Mouse (Mus musculus): ENCODE measurements around the gene Syn1.

Gene Syn1

GRCm38 (mm10) chrX:20920844-20921364 lies at the start of gene Syn1:
TSS of gene Syn1 (minus strand) at chrX:20921004.
- peak; percentile 92 for DNase-seq (ENCODE audit: low read depth, low spot score)

- peak; percentile 92 for DNase-seq (ENCODE audit: low read depth, low spot score)
These were observed 40.9 kb upstream of the Syn1 start, which contains the start of gene Uxt for GRCm38 (mm10) chrX:20961477-20962378. TSS of gene Uxt (minus strand) at chrX:20962017.

- peak; percentile 93 for DNase-seq (ENCODE audit: low read depth, low spot score)
These were observed 29.5 kb upstream of the Syn1 start, which contains the start of gene Elk1 for GRCm38 (mm10) chrX:20950191-20950880. TSS of gene Elk1 (minus strand) at chrX:20950608.

- DNase-seq (ENCODE audit: low read depth, low spot score): peak; percentile 34
These were observed 25.3 kb upstream of the Syn1 start for GRCm38 (mm10) chrX:20946055-20946454.

DNA sequence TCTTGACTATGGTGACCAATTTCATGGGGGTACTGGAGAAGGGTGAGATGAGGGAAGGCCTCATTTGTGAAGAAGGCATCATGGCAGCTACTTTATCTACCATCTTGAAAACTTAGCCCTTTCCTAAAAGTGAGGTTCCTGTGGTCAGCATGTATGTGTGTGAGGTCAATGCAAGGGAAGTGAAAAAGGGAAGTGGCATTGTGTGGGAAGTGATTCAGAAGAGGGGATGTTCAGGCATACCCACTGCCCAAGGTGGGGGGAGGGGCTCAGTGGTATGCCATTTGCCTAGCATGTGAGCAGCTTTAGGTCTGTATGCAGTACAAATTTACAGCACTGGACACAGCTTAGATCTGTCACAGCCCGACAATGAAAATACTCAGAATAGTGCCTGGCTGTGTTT lies 11.2 kb upstream of the Syn1 start:
- no peak for DNase-seq (ENCODE audit: low read depth, low spot score)

DNA sequence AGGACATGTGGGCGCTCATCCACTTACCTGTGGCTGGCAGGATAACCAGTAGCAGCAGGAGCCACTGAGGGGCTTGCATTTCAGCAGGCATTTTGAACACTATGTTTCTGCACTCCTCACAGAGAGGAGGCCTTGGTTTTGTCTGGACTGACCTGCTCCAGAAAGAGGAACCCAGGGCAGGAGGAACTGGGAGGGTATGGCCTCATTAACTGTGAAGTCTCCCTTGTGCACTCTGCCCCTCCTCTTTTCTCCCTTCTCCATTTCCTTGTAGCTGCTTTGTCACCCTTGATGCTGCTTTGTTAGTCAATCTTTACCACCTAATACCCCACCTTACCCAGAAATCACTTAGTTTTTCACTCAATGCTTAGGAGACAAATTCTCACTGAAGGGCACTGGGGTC lies 10.6 kb upstream of the Syn1 start, which contains the start of gene Cfp:
Gene Cfp (minus strand): TSS at position 192 of the 400 bp plus-strand sequence.
- DNase-seq (ENCODE audit: low read depth, low spot score): no peak

DNA sequence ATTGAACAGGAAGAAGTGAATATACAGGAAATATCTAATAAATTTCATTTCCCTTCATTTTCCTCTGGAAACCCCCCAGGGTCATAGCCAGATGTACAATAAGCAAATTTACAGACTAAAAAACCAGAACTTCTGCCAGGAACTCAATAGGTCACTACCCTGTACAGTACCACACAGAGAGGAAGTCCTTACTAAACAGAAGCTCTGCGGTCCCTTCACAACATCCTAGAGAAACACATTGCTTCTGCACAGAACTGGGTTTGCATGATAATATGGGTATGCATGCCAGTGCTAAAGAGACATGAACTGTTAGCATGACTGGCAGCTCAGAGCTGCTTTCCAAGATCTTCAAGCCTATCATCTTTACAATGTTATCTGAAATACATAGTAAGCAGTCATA lies 9.1 kb upstream of the Syn1 start:
- DNase-seq (ENCODE audit: low read depth, low spot score): no peak

DNA sequence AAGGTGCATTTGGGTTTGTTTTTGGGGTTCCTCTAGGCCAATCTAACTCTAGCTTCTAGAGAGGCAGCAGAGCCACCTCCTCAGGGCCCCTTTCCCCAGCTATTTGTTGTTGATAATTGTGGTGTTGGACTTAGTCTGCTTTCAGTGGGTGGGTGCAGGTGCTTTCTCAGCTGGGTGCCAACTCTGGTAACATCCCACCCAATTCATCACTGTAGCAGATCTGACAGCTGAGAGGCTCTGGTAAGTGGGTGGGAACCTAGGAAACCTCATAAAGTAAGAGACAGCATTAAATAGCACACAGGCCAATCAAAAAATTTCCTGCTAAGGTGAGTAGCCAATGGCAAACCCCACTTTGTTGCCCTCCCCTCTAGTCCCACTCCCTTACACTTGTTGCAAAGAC lies 4.2 kb upstream of the Syn1 start:
- DNase-seq (ENCODE audit: low read depth, low spot score): no peak

GRCm38 (mm10) chrX:20923506-20923905 lies 2.7 kb upstream of the Syn1 start:
- no peak for DNase-seq (ENCODE audit: low read depth, low spot score)

DNA sequence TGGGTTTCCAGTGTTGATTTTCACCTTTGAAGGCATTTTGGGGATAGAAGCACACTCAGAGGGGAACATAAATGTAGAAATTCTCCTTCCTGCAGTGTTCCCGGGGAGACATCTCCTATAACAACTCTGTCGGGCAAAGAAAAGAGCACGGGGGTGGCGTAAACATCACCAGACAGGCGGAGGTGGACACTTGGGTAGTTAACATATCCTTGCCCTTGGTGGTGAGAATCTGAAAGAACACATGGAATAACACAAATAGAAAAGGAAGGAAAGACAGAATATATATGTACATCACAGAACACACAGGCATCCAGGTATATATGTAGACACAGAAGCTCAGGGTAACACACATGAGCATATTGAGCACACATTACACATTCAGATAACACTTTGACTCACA lies 562 bp upstream of the Syn1 start:
- peak; percentile 0 for DNase-seq (ENCODE audit: low read depth, low spot score)

DNA sequence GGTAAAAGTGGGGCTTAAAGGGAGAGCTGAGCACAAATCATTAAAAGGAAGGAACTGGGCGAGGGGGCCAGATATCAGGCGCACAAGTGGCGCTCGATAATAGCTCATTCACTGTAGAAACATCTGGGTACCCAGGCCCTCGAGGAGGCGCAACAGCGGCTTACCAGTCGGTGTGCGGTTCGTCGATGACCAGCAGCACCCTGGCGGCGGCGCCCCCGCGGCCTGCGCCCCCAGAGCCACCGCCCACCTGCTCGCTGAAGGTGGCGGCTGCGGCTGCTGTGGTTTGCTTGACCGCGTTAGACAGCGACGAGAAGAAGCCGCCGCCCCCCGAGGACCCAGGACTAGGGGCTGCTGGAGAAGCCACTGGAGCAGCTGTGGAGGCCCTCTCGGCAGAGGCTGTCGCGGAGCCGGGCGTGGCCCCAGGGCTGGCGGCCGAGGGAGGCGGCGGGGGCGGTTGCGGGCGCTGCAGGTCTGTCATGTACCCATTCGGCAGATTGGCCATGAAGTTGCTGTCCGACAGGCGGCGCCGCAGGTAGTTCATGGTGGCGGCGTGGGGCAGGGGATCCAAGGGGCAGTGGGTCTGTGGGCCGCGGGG lies 458 bp downstream of the Syn1 start:
- peak; percentile 1 for DNase-seq (ENCODE audit: low read depth, low spot score)

- no peak for DNase-seq (ENCODE audit: low read depth, low spot score)
These were observed 5.7 kb downstream of the Syn1 start for GRCm38 (mm10) chrX:20915075-20915474.

GRCm38 (mm10) chrX:20913726-20914125 lies 7.1 kb downstream of the Syn1 start:
- DNase-seq (ENCODE audit: low read depth, low spot score): no peak

- no peak for DNase-seq (ENCODE audit: low read depth, low spot score)
These were observed 10.7 kb downstream of the Syn1 start for GRCm38 (mm10) chrX:20910074-20910473.

GRCm38 (mm10) chrX:20875241-20875640 lies 45.6 kb downstream of the Syn1 start:
- no peak for DNase-seq (ENCODE audit: low read depth, low spot score)

GRCm38 (mm10) chrX:20872928-20873500 lies 47.8 kb downstream of the Syn1 start:
- DNase-seq (ENCODE audit: low read depth, low spot score): peak; percentile 12

GRCm38 (mm10) chrX:20869962-20870513 lies 50.8 kb downstream of the Syn1 start, which contains the start of gene Timp1:
TSS of gene Timp1 (plus strand) at chrX:20870166.
- DNase-seq (ENCODE audit: low read depth, low spot score): peak; percentile 68

- no peak for DNase-seq (ENCODE audit: low read depth, low spot score)
These were observed 51.6 kb downstream of the Syn1 start for GRCm38 (mm10) chrX:20869203-20869602.

DNA sequence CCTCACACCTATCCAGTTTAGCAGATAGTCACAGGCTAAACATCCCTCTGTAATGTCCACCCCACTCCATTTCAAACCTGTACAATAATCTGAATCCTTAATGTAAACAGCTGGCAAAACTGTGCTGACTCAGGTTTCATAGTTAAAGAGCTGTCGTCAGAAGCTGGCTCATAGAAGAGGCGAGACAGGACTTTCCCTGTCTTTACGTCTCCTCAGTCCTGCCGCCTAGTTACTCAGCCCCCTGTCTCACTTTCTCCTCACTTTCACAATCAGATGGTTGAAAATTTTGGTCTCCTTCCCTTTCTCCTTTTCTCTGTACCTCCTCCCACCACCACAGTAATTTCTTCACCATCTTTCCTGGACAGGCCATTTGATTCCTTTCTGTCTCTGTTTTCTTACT lies 52.7 kb downstream of the Syn1 start:
- DNase-seq (ENCODE audit: low read depth, low spot score): no peak

DNA sequence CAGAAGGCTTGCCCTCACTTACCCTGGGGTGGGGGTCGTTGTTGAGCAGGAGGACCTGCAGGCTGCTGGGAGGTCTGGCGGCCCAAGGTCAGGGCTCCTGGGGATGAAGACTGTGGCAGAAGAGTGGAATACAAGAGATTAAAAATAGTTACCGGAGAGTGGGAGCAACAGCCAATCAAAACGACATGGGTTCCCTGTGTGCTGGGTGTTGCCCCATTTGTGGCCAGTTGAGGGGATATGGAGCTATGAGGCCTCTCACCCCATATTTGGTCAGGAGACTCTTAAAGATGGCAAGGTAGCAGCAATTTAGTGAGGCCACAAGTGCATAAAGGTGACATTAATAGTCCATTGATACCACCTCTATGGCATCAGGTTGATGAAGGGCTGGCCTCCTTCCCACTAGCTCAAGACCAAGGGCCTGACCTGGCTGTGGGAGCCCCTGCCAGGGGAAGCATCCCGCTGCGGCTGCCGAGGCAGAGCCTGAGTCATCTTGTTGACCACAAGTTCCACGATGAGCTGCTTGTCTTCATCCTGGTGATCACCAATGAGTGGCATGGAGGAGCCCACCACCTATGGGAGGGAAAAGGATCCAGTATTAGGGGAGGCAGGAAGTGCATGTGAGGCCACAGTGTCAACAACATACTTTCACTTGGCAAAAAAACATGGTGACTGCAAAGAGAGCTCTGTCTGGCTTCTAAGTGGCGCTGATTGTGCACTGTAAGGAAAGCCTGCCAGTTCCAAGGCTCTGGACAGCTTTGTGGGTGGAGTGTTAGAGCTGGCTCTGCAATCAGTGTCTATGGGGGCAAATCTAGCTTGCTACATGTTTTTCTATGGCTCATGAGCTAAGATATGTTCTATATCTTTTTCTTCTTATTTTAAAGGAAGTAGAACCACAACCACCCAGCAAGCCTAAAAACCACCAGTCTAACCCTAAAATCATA lies 57.4 kb downstream of the Syn1 start:
- DNase-seq (ENCODE audit: low read depth, low spot score): no peak

Measured in mesoderm, embryonic 11.5 days (tissue).